Mouse (Mus musculus): ENCODE measurements at regions not wholly inside any gene's neighbourhood (a gene's known extent, or its start where the extent isn't known, plus 50 kb on each side); places are given as distances from the start of the nearest gene placed in this dataset.

DNA sequence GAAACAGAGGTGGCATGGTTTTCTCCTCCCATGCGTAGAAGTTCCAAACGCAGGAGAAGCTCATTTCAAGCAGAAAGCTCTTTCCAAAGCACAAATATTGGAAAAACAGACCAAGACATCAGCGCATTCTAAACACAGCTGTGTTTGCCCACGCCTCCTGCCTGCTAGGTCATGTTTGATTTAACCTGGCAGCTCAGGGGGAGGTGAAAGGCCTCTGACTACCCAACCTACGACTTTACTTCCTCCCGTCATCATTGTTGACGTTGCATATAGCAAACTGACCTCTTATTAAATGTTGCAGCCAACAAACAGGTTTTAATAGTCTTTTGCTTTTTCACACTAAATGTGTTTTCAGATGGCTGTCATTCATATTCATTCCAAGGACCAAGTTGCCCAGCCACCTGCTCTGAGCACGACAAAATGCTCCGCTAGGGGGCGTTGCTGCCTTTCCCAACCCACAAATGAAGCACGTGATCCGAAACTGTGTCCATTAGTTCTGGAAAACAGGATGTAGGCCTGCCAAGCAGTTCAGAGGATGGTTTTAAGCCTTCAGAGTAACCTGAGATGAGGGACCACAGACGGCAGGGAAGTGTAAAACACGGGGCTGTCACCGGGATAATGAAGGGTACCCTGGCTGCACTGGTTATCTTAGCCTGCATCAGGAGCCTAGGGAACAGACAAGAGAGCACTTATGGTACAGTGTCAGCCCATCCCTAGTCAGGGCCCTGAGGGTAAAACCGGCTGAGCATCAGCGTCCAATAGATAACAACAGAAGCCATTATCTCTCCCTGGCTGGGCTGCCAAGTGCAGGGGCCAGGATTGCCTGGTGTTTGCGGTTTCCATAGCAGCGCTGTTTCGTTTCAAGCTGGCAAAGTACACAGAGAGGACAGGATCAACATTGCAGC lies 67.6 kb upstream of the Noct start:
- peak; percentile 29 to 48 for DNase-seq

GRCm38 (mm10) chr3:51157291-51157650 lies 67.0 kb upstream of the Noct start:
- DNase-seq = no peak

GRCm38 (mm10) chr3:51158449-51158848 lies 65.8 kb upstream of the Noct start:
- no peak for DNase-seq

DNA sequence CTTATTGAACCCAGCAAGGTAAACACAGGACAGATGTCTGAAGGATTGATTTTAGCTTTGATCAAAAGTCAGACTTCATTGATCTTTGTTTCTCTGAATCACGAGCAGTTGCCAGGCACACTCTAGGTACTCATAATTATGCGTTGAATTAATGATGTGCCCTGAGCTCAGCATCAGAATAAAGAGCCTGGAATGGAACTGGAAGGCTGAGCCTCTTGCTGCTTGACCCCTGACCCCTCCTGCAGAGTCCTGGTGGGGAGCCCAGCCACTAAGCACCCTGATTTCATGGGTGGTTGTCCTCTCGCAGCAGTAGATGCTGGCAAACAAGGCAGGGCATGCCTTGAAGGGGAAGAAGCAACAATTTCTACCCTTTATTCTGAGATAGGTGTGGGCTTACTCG lies 64.9 kb upstream of the Noct start:
- no peak for DNase-seq

- DNase-seq = peak; percentile 7 to 11
Observed at GRCm38 (mm10) chr3:51159881-51160280, 64.4 kb upstream of the Noct start.

- no peak for DNase-seq
Observed at GRCm38 (mm10) chr3:51160625-51161024, 63.6 kb upstream of the Noct start.

DNA sequence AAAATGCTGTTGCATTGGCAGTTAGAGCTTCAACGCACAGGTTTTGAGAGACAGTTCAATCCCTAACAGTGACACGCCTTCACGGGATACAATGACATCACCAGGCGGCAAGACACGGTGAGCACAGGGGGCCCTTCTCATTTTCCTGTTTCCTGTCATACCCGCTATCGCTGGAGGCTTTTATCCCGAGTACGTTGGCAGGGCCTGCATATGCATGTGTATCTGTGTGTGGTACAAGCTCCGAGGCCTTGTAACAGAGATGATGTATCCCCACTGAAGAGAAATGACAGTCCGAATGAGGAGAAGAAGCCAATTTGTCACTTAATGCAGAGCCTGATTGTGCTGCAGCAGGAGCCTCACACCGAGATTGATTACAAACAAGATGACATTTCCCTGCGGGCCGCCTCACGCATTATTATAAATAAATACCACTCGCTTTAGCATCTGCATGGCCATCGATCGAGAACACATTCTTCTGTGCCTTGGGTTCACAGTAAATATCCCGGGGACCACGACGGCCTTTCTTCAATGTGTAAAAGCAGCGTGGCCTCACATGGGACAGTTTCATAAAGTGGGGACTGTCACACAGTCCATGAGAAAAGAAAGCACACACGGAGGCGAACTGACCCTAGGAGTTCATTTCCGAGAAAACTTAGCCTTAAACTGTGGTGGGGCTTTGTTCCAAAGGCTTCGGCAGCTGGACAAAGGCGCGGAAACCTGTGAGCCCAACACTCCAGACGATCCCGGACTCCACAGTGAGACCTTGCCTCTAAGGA lies 54.9 kb upstream of the Noct start:
- no peak for DNase-seq

- DNase-seq = peak; percentile 80 to 81
Observed at GRCm38 (mm10) chr3:51170225-51170852, 53.9 kb upstream of the Noct start.
